Mouse (Mus musculus): ENCODE results near the gene Plcl1.

- TF ChIP-seq POLR2A (IDR thresholded peaks at IDR 0.05; ENCODE audit: borderline replicate concordance, low read depth, low read length) (no peak), CTCF (IDR thresholded peaks at IDR 0.05; ENCODE audit: low read depth, low read length) (no peak)
These were observed 103.9 kb downstream of the Plcl1 start for GRCm38 (mm10) chr1:55509587-55509986.
